Mouse (Mus musculus) ES-Bruce4 (cell line): ENCODE measurements around the gene Cdca7. TPM values are rescaled to one million over a fixed set of nuclear protein-coding genes. Genes with fewer than 3 reads are reported as not detected.

Experiments
- H3K27ac ChIP-seq: 2 replicates; pipeline ENCODE4 v1.5.1; 2012; ENCODE audit warnings: low read length, inconsistent platforms; ENCODE audit not compliant: insufficient read depth
- H3K27me3 ChIP-seq: 2 replicates; pipeline ENCODE4 v1.6.1; 2012; ENCODE audit warnings: mild to moderate bottlenecking, low read length, inconsistent platforms; ENCODE audit not compliant: control insufficient read depth, poor library complexity, insufficient read depth, severe bottlenecking
- H3K36me3 ChIP-seq: 2 replicates; pipeline ENCODE4 v1.6.1; 2012; ENCODE audit warnings: inconsistent platforms, mild to moderate bottlenecking, low read length, moderate library complexity; ENCODE audit not compliant: control insufficient read depth, poor library complexity, insufficient read depth, severe bottlenecking
- H3K4me1 ChIP-seq: one replicate; pipeline ENCODE4 v1.8.1; 2011; ENCODE audit warnings: low read length; ENCODE audit not compliant: control insufficient read depth, insufficient read depth
- H3K4me3 ChIP-seq: 2 replicates; pipeline ENCODE4 v1.5.1; 2011; ENCODE audit warnings: low read depth, mild to moderate bottlenecking, low read length
- H3K9ac ChIP-seq: 2 replicates; pipeline ENCODE4 v1.6.1; 2012; ENCODE audit warnings: low read depth, mild to moderate bottlenecking, inconsistent platforms; ENCODE audit not compliant: poor library complexity, severe bottlenecking
- H3K9me3 ChIP-seq: replicated peaks from 2 replicates; pipeline ENCODE4 v1.6.1; 2012; ENCODE audit warnings: mild to moderate bottlenecking, low read length, inconsistent platforms; ENCODE audit not compliant: control insufficient read depth, poor library complexity, insufficient read depth, severe bottlenecking
- CTCF ChIP-seq: IDR thresholded peaks from one replicate; pipeline ENCODE4 v1.8.1; 2011; ENCODE audit warnings: low read depth, low read length
- EP300 ChIP-seq: IDR thresholded peaks from 2 replicates; pipeline ENCODE4 v1.6.1; 2011; ENCODE audit warnings: low read depth, low read length; ENCODE audit not compliant: insufficient read depth
- POLR2A ChIP-seq: IDR thresholded peaks from one replicate; pipeline ENCODE4 v1.8.1; 2011; ENCODE audit warnings: low read length; ENCODE audit not compliant: insufficient read depth
- polyA plus RNA-seq: library from polyadenylated mRNA; stranded (reverse); fragments of >200 nt; gene quantifications from 2 replicates; pipeline ENCODE4 v1.2.4, GENCODE M21; 2011; ENCODE audit warnings: low read depth; ENCODE audit not compliant: missing spikeins, insufficient read depth, insufficient read length

Gene Cdca7
- polyA plus RNA-seq, 1 experiment, result 124 TPM

DNA sequence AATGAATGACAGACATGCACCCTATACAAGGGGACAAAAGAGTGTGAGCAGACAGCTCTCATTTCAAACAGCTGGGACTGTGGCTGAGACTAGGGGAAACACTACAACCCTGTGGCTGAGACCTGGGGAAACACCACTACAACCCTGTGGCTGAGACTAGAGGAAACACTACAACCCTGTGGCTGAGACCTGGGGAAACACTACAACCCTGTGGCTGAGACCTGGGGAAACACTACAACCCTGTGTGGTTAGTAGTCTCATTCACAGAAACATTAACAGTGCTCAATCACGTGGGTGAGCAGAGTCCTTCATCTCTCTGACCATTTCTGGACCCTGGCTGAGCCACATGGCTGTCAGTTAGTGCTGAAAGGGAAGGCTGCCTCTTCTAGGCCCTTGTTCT lies 59.9 kb downstream of the Cdca7 start:
- Histone ChIP-seq H3K27me3 (0 out of 2 replicates have a peak, but pooled peaks cover 1% of the 10 kb centered on the region), H3K4me1 (no peaks in the 10 kb centered on the region), H3K27ac (no peak overlapping the region), H3K36me3 (no peaks in the 10 kb centered on the region), H3K9ac (no peak overlapping the region), H3K9me3 (no peaks in the 10 kb centered on the region), H3K4me3 (no peak overlapping the region)
- TF ChIP-seq EP300 (no peak), CTCF (no peak), POLR2A (no peak)

Other genes starting within 250 kb of the Cdca7 start
- gene Map3k20, start 190.5 kb upstream of the Cdca7 start, polyA plus RNA-seq, result 39.0 and 41.5 TPM in 2 replicates